Mouse (Mus musculus) heart, adult 2 months (tissue): ENCODE measurements at regions not wholly inside any gene's neighbourhood (a gene's known extent, or its start where the extent isn't known, plus 50 kb on each side); places are given as distances from the start of the nearest gene placed in this dataset.

Experiments used
- DNase-seq, 2 experiments: peaks; one replicate each; pipeline ENCODE4 v3.0.0; 2021
- H3K27ac ChIP-seq: fragments of 200-600 bp; 2 replicates; pipeline ENCODE4 v1.8.1; 2022
- H3K27me3 ChIP-seq: fragments of 200-500 bp; 2 replicates; pipeline ENCODE4 v1.6.1; 2012; ENCODE audit warnings: mild to moderate bottlenecking, low read length, inconsistent platforms, mixed read lengths; ENCODE audit not compliant: control insufficient read depth, insufficient read depth
- H3K36me3 ChIP-seq: fragments of 200-500 bp; 2 replicates; pipeline ENCODE4 v1.6.1; 2012; ENCODE audit warnings: low read length, inconsistent platforms; ENCODE audit not compliant: control insufficient read depth, insufficient read depth
- H3K4me1 ChIP-seq: fragments of 200-500 bp; 2 replicates; pipeline ENCODE4 v1.6.1; 2011; ENCODE audit warnings: low read length; ENCODE audit not compliant: control insufficient read depth, insufficient read depth
- H3K4me3 ChIP-seq: fragments of 200-600 bp; 2 replicates; pipeline ENCODE4 v1.8.1; 2022
- H3K79me2 ChIP-seq: fragments of 200-500 bp; replicated peaks from 2 replicates; pipeline ENCODE4 v1.6.1; 2012; ENCODE audit warnings: mild to moderate bottlenecking, inconsistent platforms, low read length, moderate library complexity, mixed read lengths; ENCODE audit not compliant: control insufficient read depth, insufficient read depth
- H3K9ac ChIP-seq: fragments of 200-500 bp; 2 replicates; pipeline ENCODE4 v1.6.1; 2012; ENCODE audit warnings: low read depth, mild to moderate bottlenecking, control low read depth, inconsistent platforms, low read length, mixed read lengths
- CTCF ChIP-seq: fragments of 200-600 bp; IDR thresholded peaks from 2 replicates; pipeline ENCODE4 v1.8.1; 2022; ENCODE audit warnings: antibody characterized with exemption, mild to moderate bottlenecking, moderate library complexity
- EP300 ChIP-seq: fragments of 200-500 bp; IDR thresholded peaks from 2 replicates; pipeline ENCODE4 v1.6.1; 2011; ENCODE audit warnings: low read depth, low read length, control low read depth; ENCODE audit not compliant: insufficient read depth
- POLR2A ChIP-seq: fragments of 200-500 bp; IDR thresholded peaks from 2 replicates; pipeline ENCODE4 v1.6.1; 2011; ENCODE audit warnings: mild to moderate bottlenecking, low read depth, low read length, control low read depth; ENCODE audit not compliant: insufficient read depth
- WGBS: fragments of 180-500 bp; shearing (Covaris S2); methylation state at CpG from one replicate; pipeline ENCODE4 v1.1.7; 2018; 5-methylcytosine and 5-hydroxymethylcytosine counted together
- intact Hi-C: fragments of 180-260 bp; cut with DNase I; formaldehyde crosslinking; loops from one replicate; pipeline ENCODE4 v1.15.1; 2025

DNA sequence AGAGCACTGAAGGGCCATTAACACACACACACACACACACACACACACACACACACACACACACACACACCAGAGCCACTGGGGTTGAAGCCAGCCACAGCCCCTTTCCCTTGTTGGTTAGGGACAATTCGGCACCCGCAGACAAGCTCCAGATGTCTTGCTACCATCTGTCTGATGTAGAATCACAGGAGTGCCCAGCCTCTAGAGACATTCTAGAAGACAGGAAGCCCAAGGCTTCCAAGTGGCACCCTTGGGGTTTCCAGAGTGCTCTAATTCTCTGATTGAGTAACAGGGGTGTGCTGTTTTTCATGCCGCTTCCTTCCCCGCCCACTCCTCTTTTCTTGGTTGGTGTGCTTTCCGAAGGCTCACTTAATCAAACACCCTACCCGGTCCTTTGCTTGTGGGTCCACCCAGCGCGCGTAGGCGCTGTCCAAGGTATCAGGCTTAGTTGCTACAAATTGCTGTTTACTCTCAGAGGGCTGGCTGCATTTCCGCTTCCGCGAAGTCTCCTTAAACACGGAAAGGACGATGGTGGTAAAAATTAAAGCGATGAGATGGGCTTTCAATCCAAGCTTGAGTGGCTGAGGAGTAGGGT is 59.5 kb upstream of the Zbtb18 start:
- Histone ChIP-seq H3K4me1 (no peaks in the 10 kb centered on the region), H3K27ac (no peak overlapping the region), H3K4me3 (no peak overlapping the region), H3K9ac (no peak overlapping the region), H3K27me3 (no peaks in the 10 kb centered on the region; the same call in 1 of the 2 replicates), H3K79me2 (no peaks in the 10 kb centered on the region), H3K36me3 (no peaks in the 10 kb centered on the region)
- peak in 1 of 2 experiments; percentile 25 for DNase-seq
- 9% methylated on average over 16 of the region's 16 CpGs for WGBS
- intact Hi-C loops = no loop called here
- TF ChIP-seq EP300 (no peak), CTCF (no peak), POLR2A (no peak)

GRCm38 (mm10) chr1:177382147-177382546 is 60.0 kb upstream of the Zbtb18 start:
- Histone ChIP-seq H3K4me1 (no peaks in the 10 kb centered on the region), H3K27me3 (no peaks in the 10 kb centered on the region; the same call in 1 of the 2 replicates), H3K4me3 (no peak overlapping the region), H3K27ac (no peak overlapping the region), H3K36me3 (no peaks in the 10 kb centered on the region), H3K9ac (no peak overlapping the region), H3K79me2 (no peaks in the 10 kb centered on the region)
- no peak for DNase-seq
- TF ChIP-seq CTCF (no peak), POLR2A (no peak), EP300 (no peak)
- intact Hi-C loops = no loop called here
- 82% methylated on average over 4 of the region's 4 CpGs for WGBS

DNA sequence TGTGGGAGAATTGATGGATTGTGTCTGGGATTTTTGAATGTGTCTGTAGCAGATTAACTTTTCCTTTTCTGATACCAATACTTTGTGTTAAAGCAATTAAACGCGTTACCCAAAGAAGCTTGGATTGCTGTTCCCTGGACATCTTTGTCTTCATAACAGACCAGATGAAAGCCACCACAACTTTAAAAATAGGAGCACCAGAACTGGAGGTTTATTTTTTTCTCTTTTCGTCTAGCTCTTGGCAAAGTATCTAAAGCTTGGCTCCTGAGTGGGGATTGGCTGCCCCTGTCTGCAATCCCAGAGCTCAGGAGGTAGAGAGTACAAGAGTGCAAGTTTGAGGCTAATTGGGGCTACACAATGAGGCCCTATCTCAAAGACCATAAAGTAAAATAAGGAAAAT is 64.0 kb upstream of the Zbtb18 start:
- H3K79me2 ChIP-seq = no peaks in the 10 kb centered on the region
- no peak for TF ChIP-seq EP300
- no peak for TF ChIP-seq POLR2A
- no peak for TF ChIP-seq CTCF
- WGBS = 75% methylated on average over 3 of the region's 3 CpGs
- no peak for DNase-seq
- no peaks in the 10 kb centered on the region for H3K36me3 ChIP-seq
- no peak overlapping the region for H3K27ac ChIP-seq
- H3K9ac ChIP-seq = no peak overlapping the region
- intact Hi-C loops = no loop called here
- H3K27me3 ChIP-seq = no peaks in the 10 kb centered on the region; the same call in 1 of the 2 replicates
- no peak overlapping the region for H3K4me3 ChIP-seq
- peaks cover 4% of the 10 kb centered on the region; the same call in 1 of the 2 replicates for H3K4me1 ChIP-seq

DNA sequence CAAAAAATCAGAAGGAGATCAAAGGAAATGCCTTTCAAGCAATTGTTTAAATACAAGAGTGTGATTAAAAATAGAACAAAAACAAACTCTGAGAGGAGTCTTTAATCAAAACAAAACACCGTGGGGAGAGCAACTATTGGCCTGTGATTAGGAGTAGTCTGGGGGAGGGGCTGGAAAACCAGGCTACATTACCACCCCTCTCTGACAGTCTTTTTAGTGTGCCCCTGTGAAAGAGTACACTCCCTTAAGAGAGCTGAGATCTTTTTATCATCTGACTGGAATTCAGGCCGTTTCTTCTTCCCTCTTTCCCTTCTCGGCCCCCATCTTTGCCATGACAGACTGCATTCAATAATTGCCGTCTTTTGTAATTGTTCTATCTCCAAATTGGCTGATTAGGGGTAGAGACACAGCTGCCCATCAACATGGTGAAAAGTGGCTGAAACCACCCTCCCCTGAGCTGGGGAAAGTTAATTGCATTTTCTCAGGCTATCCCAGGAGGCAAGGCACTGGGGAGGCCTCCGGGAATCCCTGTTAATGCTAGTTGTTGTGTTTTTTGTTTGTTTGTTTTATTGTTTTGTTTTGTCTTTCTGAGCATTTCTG is 68.8 kb upstream of the Zbtb18 start:
- no peak for TF ChIP-seq CTCF
- no peaks in the 10 kb centered on the region for H3K79me2 ChIP-seq
- no peaks in the 10 kb centered on the region for H3K36me3 ChIP-seq
- no peak for DNase-seq
- H3K27me3 ChIP-seq = no peaks in the 10 kb centered on the region
- intact Hi-C loops = no loop called here
- H3K4me3 ChIP-seq = no peak overlapping the region
- no peak overlapping the region for H3K27ac ChIP-seq
- H3K4me1 ChIP-seq = peaks cover 4% of the 10 kb centered on the region; the same call in 1 of the 2 replicates
- 11% methylated on average over 5 of the region's 5 CpGs for WGBS
- H3K9ac ChIP-seq = no peak overlapping the region

GRCm38 (mm10) chr1:177372066-177372465 is 70.1 kb upstream of the Zbtb18 start:
- TF ChIP-seq EP300 (no peak), CTCF (no peak), POLR2A (no peak)

DNA sequence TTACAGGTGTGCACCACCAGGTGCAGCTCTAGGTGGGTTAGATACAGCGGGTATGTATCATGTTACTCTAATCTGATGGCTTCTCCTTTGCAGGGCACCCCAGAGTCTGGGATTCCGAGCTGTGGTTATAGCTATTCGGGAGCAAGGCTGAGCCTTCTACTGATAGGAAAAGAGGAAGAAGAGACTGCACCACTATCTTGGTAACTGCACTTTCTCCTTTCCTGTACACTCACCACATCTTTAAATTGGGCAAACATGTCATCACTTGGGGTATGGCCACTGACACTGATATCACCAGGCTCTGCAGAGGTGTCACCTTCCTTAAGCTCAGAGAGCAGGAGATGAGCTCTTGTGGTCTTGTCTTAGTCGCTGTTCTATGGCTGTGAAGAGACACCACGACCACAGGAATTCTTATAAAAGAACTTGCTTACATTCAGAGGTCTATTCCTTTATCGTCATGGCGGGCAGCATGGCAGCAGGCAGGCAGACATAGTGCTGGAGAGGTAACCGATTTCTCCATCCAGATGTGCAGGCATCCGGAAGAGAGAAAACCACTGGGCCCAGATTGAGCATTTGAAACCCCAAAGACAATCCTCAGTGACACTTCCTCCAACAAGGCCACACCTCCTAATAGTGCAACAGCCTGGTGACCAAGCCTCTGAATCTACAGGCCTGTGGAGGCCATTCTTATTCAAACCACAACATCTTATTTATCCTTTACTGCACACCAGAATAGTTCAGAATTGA is 74.1 kb upstream of the Zbtb18 start:
- Histone ChIP-seq H3K27ac (no peak overlapping the region), H3K9ac (no peak overlapping the region), H3K4me1 (no peaks in the 10 kb centered on the region; the same call in 1 of the 2 replicates), H3K27me3 (no peaks in the 10 kb centered on the region), H3K36me3 (no peaks in the 10 kb centered on the region), H3K79me2 (no peaks in the 10 kb centered on the region), H3K4me3 (no peak overlapping the region)
- 68% methylated on average over 9 of the region's 9 CpGs for WGBS
- intact Hi-C loops = no loop called here
- no peak for DNase-seq
- TF ChIP-seq CTCF = no peak
- no peak for TF ChIP-seq POLR2A
- TF ChIP-seq EP300 = no peak

More at GRCm38 (mm10) chr1:177372066-177372465, 70.1 kb upstream of the Zbtb18 start:
- no peaks in the 10 kb centered on the region for H3K27me3 ChIP-seq
- no peak for DNase-seq
- H3K9ac ChIP-seq = no peak overlapping the region
- peaks cover 4% of the 10 kb centered on the region; the same call in 1 of the 2 replicates for H3K4me1 ChIP-seq
- no peak overlapping the region for H3K4me3 ChIP-seq
- intact Hi-C loops = no loop called here
- H3K79me2 ChIP-seq = no peaks in the 10 kb centered on the region
- no peak overlapping the region for H3K27ac ChIP-seq
- WGBS = 49% methylated on average over 10 of the region's 10 CpGs
- no peaks in the 10 kb centered on the region for H3K36me3 ChIP-seq
